Mouse (Mus musculus) thymus, adult 18-20 months (tissue): ENCODE results near the gene Ncl.
A peak's percentile ranks its signal among the peaks of the same experiment; 100 is the strongest.

Experiments
- DNase-seq, 2 experiments: peaks; one replicate each; pipeline ENCODE4 v3.0.0; 2022; ENCODE audit warnings: mixed read lengths in 2 of 2

Gene Ncl

GRCm38 (mm10) chr1:86310536-86311310 lies 48.5 kb downstream of the Ncl start:
- DNase-seq, result no peak

- no peak for DNase-seq
Measured at GRCm38 (mm10) chr1:86309270-86309833, 49.8 kb downstream of the Ncl start.

GRCm38 (mm10) chr1:86307871-86308641 lies 51.1 kb downstream of the Ncl start:
- no peak for DNase-seq

GRCm38 (mm10) chr1:86307177-86307762 lies 51.9 kb downstream of the Ncl start:
- no peak for DNase-seq

- no peak for DNase-seq
Measured at GRCm38 (mm10) chr1:86306686-86307085, 52.5 kb downstream of the Ncl start.

- DNase-seq, result no peak
Measured at GRCm38 (mm10) chr1:86303873-86304250, 55.3 kb downstream of the Ncl start.

GRCm38 (mm10) chr1:86303063-86303872 lies 55.9 kb downstream of the Ncl start:
- DNase-seq, result peak; percentile 17 to 31

GRCm38 (mm10) chr1:86302532-86302931 lies 56.7 kb downstream of the Ncl start, which contains the start of gene B3gnt7:
Gene B3gnt7 (plus strand): TSS chr1:86302832.
- no peak for DNase-seq

GRCm38 (mm10) chr1:86301221-86302091 lies 57.7 kb downstream of the Ncl start:
- peak; percentile 43 to 62 for DNase-seq

- DNase-seq, result no peak
Measured at GRCm38 (mm10) chr1:86300731-86301130, 58.5 kb downstream of the Ncl start.

GRCm38 (mm10) chr1:86300093-86300492 lies 59.1 kb downstream of the Ncl start:
- no peak for DNase-seq
